Mouse (Mus musculus): ENCODE measurements at regions not wholly inside any gene's neighbourhood (a gene's known extent, or its start where the extent isn't known, plus 50 kb on each side); places are given as distances from the start of the nearest gene placed in this dataset.

GRCm38 (mm10) chr5:75880088-75880684 lies 98.1 kb downstream of the Kdr start:
- DNase-seq (ENCODE audit: low spot score in 2 of 2): no peak

GRCm38 (mm10) chr5:75878361-75878760 lies 99.9 kb downstream of the Kdr start:
- no peak for DNase-seq (ENCODE audit: low spot score in 2 of 2)

- no peak for DNase-seq (ENCODE audit: low spot score in 2 of 2)
These were observed 100.7 kb downstream of the Kdr start for GRCm38 (mm10) chr5:75877609-75877971.

DNA sequence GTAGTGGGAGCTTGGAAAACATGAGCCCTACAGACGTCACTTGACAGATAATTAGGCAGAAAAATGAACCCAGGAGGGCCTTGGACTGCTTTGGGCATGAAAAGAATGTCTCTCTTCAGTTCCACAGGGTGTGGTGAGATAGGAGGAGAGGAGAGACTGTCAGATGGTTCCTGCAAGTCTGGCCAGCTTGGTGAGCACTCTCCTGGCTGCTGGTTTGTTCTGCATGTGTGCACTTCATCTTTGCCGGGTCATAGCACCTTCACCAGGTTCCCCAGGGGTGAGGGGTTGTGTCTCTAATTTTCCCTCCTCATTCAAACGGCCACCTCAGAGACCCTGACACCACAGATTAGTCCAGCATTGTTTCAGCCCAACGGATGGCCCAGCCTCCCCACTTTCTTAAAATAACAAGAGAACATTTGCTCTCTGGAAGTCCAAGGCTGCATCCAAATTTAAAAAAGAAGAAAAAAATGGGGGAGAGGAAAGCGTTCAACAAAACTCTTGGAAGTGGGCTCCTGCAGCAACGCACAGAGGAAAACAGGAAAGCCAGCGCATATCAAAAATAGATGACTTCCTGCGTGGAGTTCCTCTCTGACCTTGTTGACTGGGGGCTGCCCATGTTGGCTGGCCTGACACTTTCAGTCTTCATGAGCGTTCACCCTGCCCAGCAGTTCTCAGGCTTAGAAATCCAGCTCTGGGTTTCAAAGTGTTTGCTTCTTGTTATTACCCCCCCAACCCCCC lies 101.2 kb downstream of the Kdr start:
- DNase-seq (ENCODE audit: low spot score in 2 of 2): no peak

- peak; percentile 57 to 78 for DNase-seq (ENCODE audit: low spot score in 2 of 2)
These were observed 107.1 kb downstream of the Kdr start for GRCm38 (mm10) chr5:75871120-75871519.

GRCm38 (mm10) chr5:75870666-75871065 lies 107.6 kb downstream of the Kdr start:
- peak in 1 of 2 experiments; percentile 23 for DNase-seq (ENCODE audit: low spot score in 2 of 2)

DNA sequence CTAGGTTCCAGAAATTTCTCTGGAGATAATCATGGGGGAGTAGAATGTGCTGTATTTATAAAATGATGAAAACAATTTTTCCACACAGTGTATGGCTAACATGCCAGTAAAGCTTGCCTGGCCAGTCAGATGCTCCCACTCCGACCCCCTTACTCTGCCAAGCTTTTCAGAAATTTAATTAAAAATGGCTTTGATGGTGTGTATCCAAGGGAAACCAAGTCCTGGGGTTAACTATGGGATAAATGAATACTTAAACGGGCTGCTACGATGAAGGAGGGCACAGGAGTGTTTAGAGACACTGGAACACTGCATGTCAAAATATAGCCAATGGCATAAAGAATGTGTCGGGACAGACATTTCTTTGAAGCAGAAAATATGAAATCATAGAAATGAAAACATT lies 108.7 kb downstream of the Kdr start:
- no peak for DNase-seq (ENCODE audit: low spot score in 2 of 2)

- no peak for DNase-seq (ENCODE audit: low spot score in 2 of 2)
These were observed 113.2 kb downstream of the Kdr start for GRCm38 (mm10) chr5:75865096-75865495.

GRCm38 (mm10) chr5:75863358-75863757 lies 114.9 kb downstream of the Kdr start:
- no peak for DNase-seq (ENCODE audit: low spot score in 2 of 2)

- peak in 1 of 2 experiments; percentile 44 for DNase-seq (ENCODE audit: low spot score in 2 of 2)
These were observed 115.6 kb downstream of the Kdr start for GRCm38 (mm10) chr5:75862630-75862991.

- no peak for DNase-seq (ENCODE audit: low spot score in 2 of 2)
These were observed 116.2 kb downstream of the Kdr start for GRCm38 (mm10) chr5:75861916-75862629.

GRCm38 (mm10) chr5:75859316-75859836 lies 118.9 kb downstream of the Kdr start:
- DNase-seq (ENCODE audit: low spot score in 2 of 2): no peak

DNA sequence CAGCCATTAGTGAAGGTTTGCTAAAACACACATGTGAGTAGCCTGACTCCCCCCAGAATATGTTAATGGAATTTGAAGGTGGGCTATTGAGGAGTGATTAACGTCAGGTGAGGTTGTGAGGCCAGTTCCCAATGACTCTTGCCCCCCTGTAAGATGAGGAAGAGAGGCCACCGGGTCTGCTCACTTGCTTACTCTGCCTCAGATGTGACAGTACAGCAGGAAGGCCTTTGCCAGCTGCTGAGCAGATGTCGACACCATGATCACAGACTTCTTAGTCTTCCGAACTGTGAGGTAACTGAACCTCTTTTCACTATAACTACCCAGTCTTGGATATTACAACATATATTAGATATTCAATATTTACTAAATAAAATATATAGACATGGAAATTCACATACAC lies 127.4 kb downstream of the Kdr start:
- no peak for DNase-seq (ENCODE audit: low spot score in 2 of 2)

GRCm38 (mm10) chr5:75847966-75848365 lies 130.3 kb downstream of the Kdr start:
- DNase-seq (ENCODE audit: low spot score in 2 of 2): no peak

DNA sequence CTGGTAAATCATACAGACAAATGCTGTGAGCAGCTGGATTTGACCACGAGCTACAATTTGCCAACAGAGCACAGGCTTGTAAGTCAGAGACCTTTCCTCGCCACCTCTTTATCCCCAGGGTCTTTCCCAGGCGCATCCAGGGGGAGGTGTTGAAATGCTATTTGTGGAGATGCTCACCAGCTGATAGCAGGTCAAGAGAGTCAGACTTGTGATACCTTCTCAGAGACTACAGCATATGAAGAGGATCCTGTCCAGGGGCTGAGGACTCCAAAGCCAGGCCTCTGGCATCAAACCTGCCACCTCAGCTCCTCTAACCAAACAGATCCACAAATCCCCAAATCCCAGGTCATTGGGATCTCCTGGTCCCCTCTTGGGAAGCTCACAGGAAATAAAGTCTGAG lies 130.9 kb downstream of the Kdr start:
- DNase-seq (ENCODE audit: low spot score in 2 of 2): no peak

DNA sequence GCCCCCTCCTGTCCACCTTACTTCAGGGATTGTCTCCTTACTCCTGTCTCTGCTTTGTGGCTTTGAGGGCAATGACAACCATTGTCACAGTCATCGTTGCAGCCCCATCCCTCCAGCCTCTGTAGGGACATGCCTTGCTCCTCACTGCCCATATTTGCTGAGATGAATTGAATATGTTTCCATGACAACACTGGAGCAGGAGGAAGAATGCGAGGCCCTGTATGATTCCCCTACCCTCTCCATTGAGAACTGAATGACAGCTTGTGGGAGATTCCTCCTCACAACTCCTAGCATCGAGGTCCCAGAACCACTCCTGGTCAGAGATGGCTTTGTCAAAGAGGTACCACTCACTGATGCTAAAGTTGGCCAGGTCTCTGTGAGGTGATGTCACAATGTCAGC lies 132.2 kb downstream of the Kdr start:
- DNase-seq (ENCODE audit: low spot score in 2 of 2): no peak

- DNase-seq (ENCODE audit: low spot score in 2 of 2): no peak
These were observed 134.5 kb downstream of the Kdr start for GRCm38 (mm10) chr5:75843807-75844206.

- DNase-seq (ENCODE audit: low spot score in 2 of 2): no peak
These were observed 137.8 kb downstream of the Kdr start for GRCm38 (mm10) chr5:75840421-75840820.

- peak in 1 of 2 experiments; percentile 37 for DNase-seq (ENCODE audit: low spot score in 2 of 2)
These were observed 142.7 kb downstream of the Kdr start for GRCm38 (mm10) chr5:75835556-75835961.

DNA sequence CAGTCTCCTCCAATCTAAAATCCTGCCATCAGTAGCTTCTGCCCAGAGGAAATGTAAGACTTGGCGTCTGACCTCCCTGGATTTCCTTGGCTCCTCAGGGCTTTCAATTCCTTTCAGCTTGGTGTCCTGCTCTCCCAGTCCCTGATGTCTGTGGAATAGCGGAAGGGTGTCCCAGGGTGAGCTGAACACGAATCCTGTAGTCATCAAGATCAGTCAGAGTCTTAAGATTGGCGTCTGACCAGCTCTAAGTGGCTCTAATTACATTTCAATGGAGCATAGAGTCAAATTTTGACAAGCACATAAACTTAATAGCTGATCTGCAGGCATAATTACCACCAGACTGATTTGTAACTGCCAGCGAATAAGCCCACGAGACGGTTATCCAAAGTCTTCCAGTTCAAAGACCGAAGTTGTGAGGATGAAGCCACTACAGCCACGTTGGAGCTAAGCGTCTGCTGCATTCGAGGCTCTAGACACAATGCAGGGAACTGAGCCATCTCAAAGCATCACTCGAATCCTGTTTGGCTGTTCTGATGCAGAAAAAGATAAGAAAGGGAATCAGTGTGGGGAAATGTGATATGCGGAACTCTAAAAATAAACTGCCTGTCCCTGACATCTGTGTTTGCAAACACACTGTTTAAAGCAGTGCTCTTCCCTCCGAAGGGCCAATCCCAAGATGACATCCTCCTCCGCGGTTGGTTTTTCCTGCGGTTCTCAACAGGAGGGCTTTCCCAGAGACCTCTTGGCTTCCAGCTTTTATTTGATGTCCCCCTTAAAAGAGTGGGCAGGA lies 143.3 kb downstream of the Kdr start:
- DNase-seq (ENCODE audit: low spot score in 2 of 2): no peak

DNA sequence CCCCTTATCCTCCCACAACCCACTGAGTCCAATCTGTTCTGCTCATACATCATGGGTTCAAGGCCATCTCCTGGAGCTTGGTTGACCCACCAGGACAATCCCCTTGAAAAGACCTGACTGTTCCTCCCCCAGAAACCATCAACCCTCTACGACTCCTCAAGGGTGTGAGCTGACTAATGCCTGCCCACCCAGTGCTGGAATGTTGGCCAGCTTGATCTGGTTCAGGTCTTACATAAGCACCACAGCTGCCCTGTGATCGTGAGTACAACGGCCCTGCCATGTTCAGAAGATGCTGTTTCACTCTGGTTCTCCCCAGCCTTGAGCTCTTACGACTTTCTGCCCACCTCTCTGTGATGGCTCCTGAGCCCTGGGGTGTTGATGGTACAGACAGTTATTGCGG lies 145.9 kb downstream of the Kdr start:
- DNase-seq (ENCODE audit: low spot score in 2 of 2): no peak

Data from gastrocnemius, postnatal 4 days (tissue).